Mouse (Mus musculus) G1E-ER4 (cell line): Measurements from ENCODE around the gene Ptprg. TPM values are rescaled to one million over a fixed set of nuclear protein-coding genes. Genes with fewer than 3 reads are reported as not detected.

Experiments
- GATA1 ChIP-seq: IDR thresholded peaks from one replicate; pipeline ENCODE4 v1.8.0; 2012; ENCODE audit warnings: low read length, inconsistent platforms
- polyA plus RNA-seq: library from polyadenylated mRNA; stranded (reverse); fragments of >175 nt; gene quantifications from 2 replicates; pipeline ENCODE4 v1.2.3, GENCODE M21; 2012

Ptprg gene
- polyA plus RNA-seq, 1 experiment: not detected

DNA sequence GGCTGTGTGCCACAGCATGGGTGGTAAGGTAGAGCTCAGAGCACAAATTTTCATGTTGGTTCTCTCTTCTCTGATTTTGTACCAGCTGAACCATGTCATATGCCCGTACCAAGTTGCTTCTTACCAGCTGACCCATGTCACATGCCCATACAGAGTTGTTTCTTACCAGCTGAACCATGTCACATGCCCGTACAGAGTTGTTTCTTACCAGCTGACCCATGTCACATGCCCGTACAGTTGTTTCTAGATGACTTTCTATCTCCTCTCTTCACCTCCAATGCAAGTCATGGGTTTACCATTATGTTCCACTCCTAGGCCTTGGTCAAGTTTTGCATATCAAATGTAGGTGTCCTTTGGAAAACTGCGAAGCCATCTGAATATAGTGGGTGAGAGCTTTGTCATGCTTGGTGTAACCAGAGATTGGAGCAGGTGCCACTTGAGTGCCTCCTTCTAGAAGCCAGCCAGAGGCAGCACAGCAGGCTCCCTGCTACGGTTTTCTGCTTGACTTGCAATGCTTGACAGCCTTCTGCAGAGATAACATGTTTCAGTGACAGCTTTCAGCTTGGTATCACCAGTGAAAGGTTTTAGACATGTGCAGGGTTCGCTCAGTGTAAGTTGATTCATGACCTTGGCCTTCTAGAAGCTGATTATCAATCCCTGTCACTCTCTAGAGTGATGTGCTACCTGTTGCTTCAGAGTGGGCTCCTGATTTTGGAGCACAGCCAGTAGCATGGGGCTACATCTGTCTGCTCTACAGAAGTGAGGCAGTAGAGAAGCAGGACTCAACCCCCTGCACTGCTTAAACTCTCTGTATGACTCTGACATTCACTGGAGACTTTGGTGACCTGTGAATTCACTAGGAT lies 401.9 kb downstream of the Ptprg start:
- TF ChIP-seq GATA1: no peak

DNA sequence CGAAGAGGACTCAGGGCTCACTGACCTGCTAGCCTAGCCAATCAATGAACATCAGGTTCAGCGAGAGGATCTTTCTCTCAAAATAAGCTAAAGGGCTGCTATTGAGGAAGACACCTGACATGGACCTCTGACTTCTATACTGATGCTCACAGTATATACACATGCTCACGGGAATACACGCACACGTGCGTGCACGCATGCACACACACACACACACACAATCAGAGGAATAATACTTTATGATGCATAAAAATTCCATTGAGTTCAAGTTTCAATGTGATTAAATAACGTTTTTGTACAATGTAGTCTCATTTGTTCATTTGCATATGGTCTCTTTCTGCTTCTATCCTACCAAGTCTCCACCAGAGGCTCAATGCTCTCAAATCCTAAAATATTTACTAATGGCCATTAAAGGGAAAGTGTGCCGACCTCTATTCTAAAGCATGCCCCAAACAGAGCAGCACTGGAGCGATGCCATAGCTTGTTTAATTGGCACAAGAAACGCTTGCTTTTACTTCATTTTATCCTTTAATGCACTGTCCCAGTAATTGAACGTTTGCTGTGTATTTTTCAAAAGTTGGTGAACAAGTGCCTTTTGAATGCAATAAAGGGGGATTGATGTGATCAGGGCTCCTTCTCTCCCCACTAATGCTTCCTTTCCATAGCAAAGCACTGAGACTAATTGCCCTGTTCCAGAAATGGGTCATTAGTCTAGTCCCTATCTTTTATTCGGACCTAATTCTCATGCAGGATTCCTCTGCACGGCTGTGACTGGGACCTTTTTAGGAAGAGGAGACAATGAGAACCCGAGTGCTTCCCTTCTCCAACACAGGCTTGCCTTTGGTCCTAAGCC lies 407.2 kb downstream of the Ptprg start:
- no peak for TF ChIP-seq GATA1

DNA sequence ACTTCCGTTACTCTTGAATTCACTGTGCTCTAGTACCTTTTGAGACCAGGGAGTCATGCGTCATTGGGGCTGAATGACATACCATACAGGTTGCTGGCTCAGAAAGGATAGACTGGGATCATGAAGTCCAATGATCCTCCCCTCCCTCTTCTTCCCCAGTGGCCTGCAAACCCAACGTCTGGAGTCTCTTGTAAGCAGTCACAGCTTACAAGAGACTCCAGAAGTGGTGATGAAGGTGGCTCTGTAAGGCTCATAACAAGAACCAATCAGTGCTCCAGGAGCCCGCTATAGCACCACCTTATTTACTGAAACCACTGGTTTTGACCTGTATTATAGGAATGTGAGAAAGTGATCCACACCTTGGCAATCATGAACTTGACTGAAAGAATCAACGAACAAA lies 408.8 kb downstream of the Ptprg start:
- no peak for TF ChIP-seq GATA1

DNA sequence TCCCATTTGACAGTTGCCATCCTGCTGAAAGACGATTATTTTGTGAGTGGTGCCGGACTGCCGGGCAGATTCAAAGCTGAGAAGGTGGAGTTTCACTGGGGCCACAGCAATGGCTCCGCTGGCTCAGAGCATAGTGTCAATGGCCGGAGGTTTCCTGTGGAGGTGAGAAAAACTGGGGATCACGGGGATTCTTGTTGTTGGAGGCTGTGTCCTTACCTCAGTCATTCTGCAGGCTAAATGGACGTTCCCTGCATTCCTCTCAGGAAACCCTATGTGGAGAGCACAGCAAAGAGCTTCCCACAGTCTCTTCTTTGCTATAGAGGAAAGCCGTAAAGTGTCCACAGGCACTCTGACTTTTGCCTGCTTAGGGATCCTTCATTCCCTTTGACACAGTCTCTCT lies 409.2 kb downstream of the Ptprg start:
- no peak for TF ChIP-seq GATA1

DNA sequence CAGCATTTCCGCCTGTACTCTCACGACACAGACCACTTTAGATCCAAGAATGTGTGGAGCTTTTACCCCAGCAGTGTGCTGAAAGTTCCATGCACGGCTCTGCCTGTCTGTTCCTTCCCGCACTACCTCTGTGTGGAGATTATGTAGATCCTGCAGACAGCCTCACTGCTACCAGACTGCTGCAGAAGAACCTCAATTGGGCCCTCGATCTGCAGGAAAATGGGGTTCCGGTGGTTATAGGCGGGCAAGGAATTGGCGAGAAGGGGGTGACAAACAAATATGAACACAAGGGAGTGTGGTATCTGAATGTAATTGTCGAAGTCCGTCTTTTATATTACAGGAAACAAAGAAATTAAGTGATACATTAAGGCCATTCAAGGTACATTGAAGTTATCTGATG lies 410.5 kb downstream of the Ptprg start:
- TF ChIP-seq GATA1: no peak

DNA sequence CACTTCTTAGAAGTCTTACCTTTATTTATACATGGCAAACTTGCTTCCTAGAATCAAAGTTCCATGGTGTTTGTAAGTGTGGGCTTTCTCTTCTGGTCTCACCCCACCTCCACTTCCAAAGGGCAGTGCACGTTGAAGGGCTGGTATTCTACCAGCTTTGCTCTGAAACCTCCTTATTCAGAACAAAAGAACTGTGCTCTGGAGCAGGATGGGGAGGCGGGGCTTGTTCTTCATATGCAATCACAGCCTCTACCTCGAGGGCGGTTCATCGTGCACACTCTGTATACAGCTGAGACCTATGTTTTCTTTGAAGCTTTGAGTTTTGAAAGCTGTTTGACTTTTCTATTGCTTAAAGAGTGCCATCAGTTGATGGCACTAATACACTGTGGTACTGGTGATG lies 412.5 kb downstream of the Ptprg start:
- TF ChIP-seq GATA1: no peak

DNA sequence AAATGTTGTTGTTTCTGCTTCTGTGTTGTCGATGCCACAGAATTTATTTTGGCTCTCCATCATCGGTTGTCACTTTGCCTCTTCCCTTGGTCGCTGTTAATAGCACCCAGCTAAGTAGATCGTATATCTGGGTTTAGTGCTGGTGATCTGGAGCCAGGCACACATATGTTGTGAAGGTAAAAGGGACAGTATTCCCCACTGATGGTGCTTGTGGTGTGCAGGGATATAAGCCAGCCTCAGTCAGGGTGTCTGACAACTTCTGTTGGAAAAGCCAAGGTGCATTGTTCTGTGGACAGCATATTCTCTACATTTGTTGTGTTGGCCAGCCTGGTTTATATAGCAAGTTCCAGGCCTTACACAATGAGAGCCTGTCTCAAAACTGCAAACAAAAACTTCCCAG lies 428.4 kb downstream of the Ptprg start:
- no peak for TF ChIP-seq GATA1

DNA sequence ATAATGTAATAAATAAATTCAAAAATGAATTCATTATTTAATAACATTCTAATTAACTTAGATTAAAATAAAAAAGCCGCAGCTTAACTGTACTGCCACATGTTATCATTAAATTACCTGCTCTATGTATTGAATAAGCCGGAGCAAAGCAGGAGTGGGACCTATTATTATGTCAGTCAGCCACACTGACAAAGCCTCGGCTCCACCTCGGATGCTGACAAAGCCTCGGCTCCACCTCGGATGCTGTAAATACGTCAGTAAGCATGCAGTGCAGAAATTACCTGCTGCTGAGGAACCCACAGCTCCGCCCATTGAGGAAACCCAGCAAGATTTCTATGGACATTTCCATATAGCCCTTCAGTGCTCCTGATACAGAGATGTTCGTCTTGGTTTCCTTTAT lies 429.7 kb downstream of the Ptprg start:
- TF ChIP-seq GATA1: no peak

DNA sequence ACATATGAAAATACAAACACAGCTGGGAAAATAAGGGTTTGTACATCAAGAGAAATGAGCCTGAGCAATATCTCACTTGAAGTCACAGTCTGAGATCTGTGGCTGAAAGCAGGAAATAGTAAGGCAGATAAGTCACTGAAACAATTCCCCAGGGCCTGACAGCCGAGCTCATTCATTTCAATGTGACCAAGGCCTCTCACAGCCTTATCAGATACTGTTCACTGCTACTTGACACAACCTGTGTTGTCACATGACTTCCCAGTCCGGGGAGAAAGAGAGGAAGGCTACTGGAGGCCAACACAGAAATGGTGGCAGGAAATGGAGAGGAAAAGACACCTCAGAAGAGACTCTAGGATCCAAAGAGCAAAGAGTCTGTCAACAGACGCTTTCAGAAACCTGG lies 430.8 kb downstream of the Ptprg start:
- TF ChIP-seq GATA1: no peak

DNA sequence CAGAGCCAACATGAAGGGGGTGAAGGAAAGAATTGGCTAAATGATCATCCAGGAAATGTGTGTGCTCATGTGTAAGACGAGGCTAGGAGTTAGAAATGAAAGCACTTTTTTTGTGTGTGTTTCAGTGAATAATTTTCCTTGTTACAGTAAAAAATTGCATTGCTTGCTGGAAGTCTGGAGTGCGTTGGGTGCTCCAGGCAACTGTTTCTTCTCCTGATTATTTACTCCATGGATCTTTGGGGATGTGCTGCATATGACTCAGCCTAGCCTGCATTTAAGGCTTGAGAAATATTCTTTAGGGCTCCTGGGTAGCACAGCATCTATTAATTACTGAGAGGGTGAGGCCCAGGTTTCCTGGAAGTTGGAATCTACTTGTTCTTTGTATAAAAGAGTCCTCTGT lies 435.6 kb downstream of the Ptprg start:
- TF ChIP-seq GATA1: no peak

DNA sequence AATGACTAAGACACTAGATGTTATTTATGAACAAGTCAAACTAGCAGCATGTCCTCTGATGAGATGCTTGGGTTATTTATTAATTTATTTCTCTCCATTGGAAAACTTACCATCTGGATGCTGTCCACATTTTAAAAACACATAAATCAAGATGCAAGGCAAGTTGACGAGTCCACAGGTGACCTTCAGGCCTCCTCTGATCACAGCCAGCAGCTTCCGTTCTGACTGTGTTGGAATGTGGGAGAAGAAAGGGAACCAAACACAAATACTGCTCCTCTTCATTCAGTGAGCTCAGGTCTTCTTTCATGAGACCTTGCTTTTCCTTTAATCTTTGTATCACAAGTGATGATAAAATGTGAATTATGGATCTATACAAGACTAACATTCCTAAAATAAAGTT lies 437.8 kb downstream of the Ptprg start:
- no peak for TF ChIP-seq GATA1

DNA sequence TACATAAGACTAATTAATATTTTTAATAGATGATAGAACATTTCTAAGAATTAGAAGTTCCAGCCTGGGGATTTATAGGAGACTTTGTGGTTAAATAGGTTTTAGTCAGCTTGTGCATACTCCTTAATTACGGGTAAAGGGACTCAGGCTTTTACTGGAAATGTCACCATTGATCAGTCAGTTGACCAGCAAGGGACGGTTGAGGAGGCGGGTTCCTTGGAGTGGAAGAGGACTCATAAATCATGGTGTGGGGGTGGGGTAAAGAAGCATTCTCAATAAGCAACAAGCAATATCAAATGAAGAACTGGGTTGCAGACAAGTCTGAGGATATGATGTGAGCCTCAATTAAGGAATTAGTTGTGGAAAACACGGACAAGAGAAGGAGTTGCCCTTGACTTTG lies 438.8 kb downstream of the Ptprg start:
- no peak for TF ChIP-seq GATA1

DNA sequence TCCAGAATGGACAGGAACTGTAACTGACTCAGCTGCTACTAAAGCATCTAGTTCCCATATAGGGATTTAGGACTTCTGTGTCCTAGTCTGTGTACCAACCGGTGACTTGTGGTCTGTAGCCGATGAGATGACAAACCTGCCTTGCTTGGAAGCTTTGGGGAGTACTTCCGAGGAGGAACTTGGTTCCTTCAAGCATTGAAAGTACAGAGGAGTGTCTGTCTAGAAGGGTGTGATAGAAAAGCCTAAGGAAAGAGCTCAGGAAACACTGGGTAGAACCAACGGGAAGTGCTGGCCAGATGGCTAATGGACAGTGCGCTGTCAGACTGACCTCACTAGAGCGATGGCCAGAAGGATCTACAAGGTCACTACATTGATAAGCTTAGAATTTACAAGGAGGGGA lies 439.2 kb downstream of the Ptprg start:
- no peak for TF ChIP-seq GATA1

DNA sequence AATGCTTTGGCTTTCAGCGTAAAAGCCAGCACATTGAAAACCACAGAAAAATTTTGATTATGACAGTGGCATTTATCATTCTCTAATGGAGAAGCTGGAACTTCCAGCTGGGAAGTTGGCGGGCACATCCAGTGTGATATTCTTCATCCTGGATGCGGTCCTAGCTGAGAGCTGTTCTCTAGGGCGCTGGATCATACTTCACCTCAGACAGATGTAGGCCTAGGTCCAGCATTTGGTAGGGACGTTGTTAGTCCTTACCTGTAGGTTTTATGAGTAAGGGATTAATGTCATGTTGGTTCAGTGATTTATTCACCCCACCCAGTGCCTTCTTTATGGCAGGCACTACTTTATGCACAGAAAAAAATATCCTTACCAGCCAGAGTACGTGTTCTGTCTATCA lies 444.2 kb downstream of the Ptprg start:
- TF ChIP-seq GATA1: no peak

DNA sequence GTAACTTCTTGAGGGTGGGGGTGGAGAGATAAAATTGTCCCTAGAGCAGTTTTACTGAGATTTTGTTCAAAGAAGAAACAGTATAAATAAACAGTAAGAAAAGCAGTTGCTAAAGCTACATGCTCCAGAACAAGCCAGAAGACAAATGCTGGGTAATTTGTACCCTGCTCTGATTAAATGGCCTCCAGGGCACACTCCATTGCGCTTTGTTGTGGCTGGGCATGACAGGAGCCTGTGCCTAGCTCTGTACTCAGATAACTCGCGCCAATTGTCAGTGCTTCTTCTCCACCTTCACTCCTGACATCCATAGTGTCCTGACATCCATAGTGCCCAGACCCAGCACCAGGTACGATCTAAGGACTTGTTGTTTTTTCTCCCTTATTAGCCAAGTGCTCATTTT lies 445.1 kb downstream of the Ptprg start:
- no peak for TF ChIP-seq GATA1

DNA sequence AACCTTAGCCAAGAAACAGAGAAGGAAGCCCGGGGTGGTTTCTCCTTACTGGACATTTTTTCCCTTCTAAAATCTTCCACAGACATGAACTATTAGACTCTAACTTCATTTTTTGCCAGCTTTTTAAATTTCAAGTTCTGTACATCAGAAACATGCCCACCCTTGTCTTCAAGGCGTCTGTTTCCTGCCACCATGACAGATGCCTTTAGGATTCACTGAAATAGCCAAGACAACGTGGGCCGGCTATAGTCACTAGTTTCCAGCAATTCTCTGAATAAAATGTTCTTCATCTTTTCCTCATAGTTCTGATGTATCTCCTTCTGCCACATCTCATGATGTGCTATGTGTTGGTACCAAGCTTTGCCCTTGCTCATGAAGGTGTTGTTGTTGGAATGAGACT lies 450.7 kb downstream of the Ptprg start:
- no peak for TF ChIP-seq GATA1

DNA sequence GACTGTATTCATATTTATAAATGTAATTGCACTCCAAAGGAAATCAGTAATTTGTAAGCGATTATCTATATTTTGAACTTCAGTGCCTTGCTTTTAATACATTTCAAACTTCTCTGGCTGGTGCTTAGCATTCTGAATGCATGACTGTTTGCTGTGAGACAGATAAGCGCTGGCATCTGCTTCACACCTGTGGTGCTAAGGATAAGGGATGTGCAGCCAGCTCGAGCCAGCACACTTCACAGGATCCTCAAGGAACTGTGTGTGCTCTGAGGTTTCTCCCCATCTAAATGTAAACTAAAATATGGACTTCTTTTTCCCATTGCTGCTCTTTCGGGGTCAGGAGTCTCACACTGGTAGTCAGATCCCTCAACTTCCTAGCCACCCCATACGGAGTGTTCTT lies 458.4 kb downstream of the Ptprg start:
- TF ChIP-seq GATA1: no peak
